Mouse (Mus musculus): ENCODE data around the gene Adm2.

Gene Adm2

GRCm38 (mm10) chr15:89322670-89323522 lies at the start of gene Adm2:
Gene Adm2, plus strand, starts transcription at chr15:89322720.
- no peak for DNase-seq (ENCODE audit: low spot score in 2 of 2)

- no peak for DNase-seq (ENCODE audit: low spot score in 2 of 2)
Measured at GRCm38 (mm10) chr15:89275497-89275896, 47.0 kb upstream of the Adm2 start.

- DNase-seq (ENCODE audit: low spot score in 2 of 2): no peak
Measured at GRCm38 (mm10) chr15:89277366-89277765, 45.2 kb upstream of the Adm2 start.

GRCm38 (mm10) chr15:89282546-89282945 lies 40.0 kb upstream of the Adm2 start:
- no peak for DNase-seq (ENCODE audit: low spot score in 2 of 2)

GRCm38 (mm10) chr15:89284094-89284493 lies 38.4 kb upstream of the Adm2 start:
- DNase-seq (ENCODE audit: low spot score in 2 of 2): no peak

GRCm38 (mm10) chr15:89285004-89285403 lies 37.5 kb upstream of the Adm2 start:
- no peak for DNase-seq (ENCODE audit: low spot score in 2 of 2)

GRCm38 (mm10) chr15:89285478-89285877 lies 37.0 kb upstream of the Adm2 start:
- no peak for DNase-seq (ENCODE audit: low spot score in 2 of 2)

- no peak for DNase-seq (ENCODE audit: low spot score in 2 of 2)
Measured at GRCm38 (mm10) chr15:89286114-89286513, 36.4 kb upstream of the Adm2 start.

GRCm38 (mm10) chr15:89286582-89286981 lies 35.9 kb upstream of the Adm2 start:
- no peak for DNase-seq (ENCODE audit: low spot score in 2 of 2)

GRCm38 (mm10) chr15:89288227-89288767 lies 34.2 kb upstream of the Adm2 start:
- no peak for DNase-seq (ENCODE audit: low spot score in 2 of 2)

- DNase-seq (ENCODE audit: low spot score in 2 of 2): no peak
Measured at GRCm38 (mm10) chr15:89289455-89289854, 33.1 kb upstream of the Adm2 start.

- DNase-seq (ENCODE audit: low spot score in 2 of 2): no peak
Measured at GRCm38 (mm10) chr15:89291521-89291920, 31.0 kb upstream of the Adm2 start.

GRCm38 (mm10) chr15:89292795-89293194 lies 29.7 kb upstream of the Adm2 start:
- no peak for DNase-seq (ENCODE audit: low spot score in 2 of 2)

GRCm38 (mm10) chr15:89293778-89294177 lies 28.7 kb upstream of the Adm2 start:
- no peak for DNase-seq (ENCODE audit: low spot score in 2 of 2)

- DNase-seq (ENCODE audit: low spot score in 2 of 2): no peak
Measured at GRCm38 (mm10) chr15:89295580-89296165, 26.8 kb upstream of the Adm2 start.

GRCm38 (mm10) chr15:89296465-89296864 lies 26.1 kb upstream of the Adm2 start:
- DNase-seq (ENCODE audit: low spot score in 2 of 2): no peak

- DNase-seq (ENCODE audit: low spot score in 2 of 2): no peak
Measured at GRCm38 (mm10) chr15:89297695-89298094, 24.8 kb upstream of the Adm2 start.

GRCm38 (mm10) chr15:89300180-89300579 lies 22.3 kb upstream of the Adm2 start:
- DNase-seq (ENCODE audit: low spot score in 2 of 2): no peak

- no peak for DNase-seq (ENCODE audit: low spot score in 2 of 2)
Measured at GRCm38 (mm10) chr15:89300600-89300999, 21.9 kb upstream of the Adm2 start.

- no peak for DNase-seq (ENCODE audit: low spot score in 2 of 2)
Measured at GRCm38 (mm10) chr15:89305966-89306365, 16.6 kb upstream of the Adm2 start.

GRCm38 (mm10) chr15:89307461-89307860 lies 15.1 kb upstream of the Adm2 start:
- DNase-seq (ENCODE audit: low spot score in 2 of 2): no peak

- peak in 1 of 2 experiments; percentile 17 for DNase-seq (ENCODE audit: low spot score in 2 of 2)
Measured at GRCm38 (mm10) chr15:89308406-89309139, 13.9 kb upstream of the Adm2 start.

All from spleen, postnatal 4 days (tissue).